Mouse (Mus musculus): ENCODE results near the gene Dysf. TPM values are rescaled to one million over a fixed set of nuclear protein-coding genes. Genes with fewer than 3 reads are reported as not detected.

Dysf gene
- polyA plus RNA-seq, 1 experiment from 2014 or later: 1.7 TPM

GRCm38 (mm10) chr6:84094536-84094935 is 86.1 kb downstream of the Dysf start:
- H3K9ac ChIP-seq (replicated peaks; ENCODE audit: low read depth, low read length): no peak overlapping the region
- no peaks in the 10 kb centered on the region for H3K36me3 ChIP-seq (ENCODE audit: control insufficient read depth, insufficient read depth)
- H3K27me3 ChIP-seq (replicated peaks; ENCODE audit: control insufficient read depth, insufficient read depth, low read length): no peaks in the 10 kb centered on the region
- peaks cover 2% of the 10 kb centered on the region; the same call in 1 of the 2 replicates for H3K9me3 ChIP-seq (ENCODE audit: control insufficient read depth, low read length)
- WGBS: 88% methylated on average over 9 of the region's 9 CpGs
- H3K4me3 ChIP-seq (replicated peaks; ENCODE audit: low read length): no peak overlapping the region
- no peak overlapping the region for H3K27ac ChIP-seq (ENCODE audit: low read length)
- no peak overlapping the region for H3K4me2 ChIP-seq (ENCODE audit: low read length)
- no peak for ATAC-seq
- 0 out of 2 replicates have a peak, but pooled peaks cover 3% of the 10 kb centered on the region for H3K4me1 ChIP-seq (replicated peaks; ENCODE audit: control insufficient read depth, insufficient read depth, low read length)

- Histone ChIP-seq H3K4me3 (replicated peaks; ENCODE audit: low read length) (no peak overlapping the region), H3K9me3 (ENCODE audit: control insufficient read depth, low read length) (no peaks in the 10 kb centered on the region; the same call in 1 of the 2 replicates), H3K4me1 (replicated peaks; ENCODE audit: control insufficient read depth, insufficient read depth, low read length) (0 out of 2 replicates have a peak, but pooled peaks cover 3% of the 10 kb centered on the region), H3K9ac (replicated peaks; ENCODE audit: low read depth, low read length) (no peak overlapping the region), H3K36me3 (ENCODE audit: control insufficient read depth, insufficient read depth) (no peaks in the 10 kb centered on the region), H3K27me3 (replicated peaks; ENCODE audit: control insufficient read depth, insufficient read depth, low read length) (no peaks in the 10 kb centered on the region), H3K27ac (ENCODE audit: low read length) (no peak overlapping the region), H3K4me2 (ENCODE audit: low read length) (no peak overlapping the region)
- no peak for ATAC-seq
- WGBS: 19% methylated on average over 7 of the region's 7 CpGs
These were observed 86.6 kb downstream of the Dysf start for GRCm38 (mm10) chr6:84094998-84095397.

DNA sequence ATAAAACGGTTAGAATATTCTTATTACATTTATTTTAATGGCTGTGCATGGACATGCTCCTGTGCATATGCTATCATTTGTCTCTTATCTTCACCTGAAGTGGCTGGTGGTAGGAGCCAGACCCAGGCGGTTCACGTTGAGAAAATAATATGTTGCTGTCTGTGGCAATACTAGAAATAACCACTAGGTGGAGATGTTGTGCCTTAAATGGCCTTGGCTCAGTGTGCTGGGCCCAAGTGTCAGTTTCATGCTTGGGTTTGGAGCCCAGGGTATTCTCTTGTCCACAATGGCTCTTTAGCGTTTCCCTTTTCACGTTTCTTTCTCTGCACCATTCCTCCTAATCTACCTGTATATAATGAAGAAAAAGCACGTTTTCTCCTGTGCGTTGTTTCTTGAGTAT is 87.5 kb downstream of the Dysf start:
- no peak overlapping the region for H3K27ac ChIP-seq (ENCODE audit: low read length)
- peak; percentile 75 for ATAC-seq
- H3K9ac ChIP-seq (replicated peaks; ENCODE audit: low read depth, low read length): no peak overlapping the region
- no peak overlapping the region for H3K4me3 ChIP-seq (replicated peaks; ENCODE audit: low read length)
- H3K9me3 ChIP-seq (ENCODE audit: control insufficient read depth, low read length): no peaks in the 10 kb centered on the region; the same call in 1 of the 2 replicates
- H3K27me3 ChIP-seq (replicated peaks; ENCODE audit: control insufficient read depth, insufficient read depth, low read length): no peaks in the 10 kb centered on the region
- H3K4me1 ChIP-seq (replicated peaks; ENCODE audit: control insufficient read depth, insufficient read depth, low read length): 0 out of 2 replicates have a peak, but pooled peaks cover 3% of the 10 kb centered on the region
- H3K36me3 ChIP-seq (ENCODE audit: control insufficient read depth, insufficient read depth): no peaks in the 10 kb centered on the region
- no peak overlapping the region for H3K4me2 ChIP-seq (ENCODE audit: low read length)
- 11% methylated on average over 7 of the region's 7 CpGs for WGBS

GRCm38 (mm10) chr6:84102002-84102401 is 93.6 kb downstream of the Dysf start:
- Histone ChIP-seq H3K27me3 (replicated peaks; ENCODE audit: control insufficient read depth, insufficient read depth, low read length) (peaks cover 5% of the 10 kb centered on the region; the same call in 1 of the 2 replicates), H3K9me3 (ENCODE audit: control insufficient read depth, low read length) (no peaks in the 10 kb centered on the region), H3K4me3 (replicated peaks; ENCODE audit: low read length) (no peak overlapping the region), H3K9ac (replicated peaks; ENCODE audit: low read depth, low read length) (no peak overlapping the region), H3K27ac (ENCODE audit: low read length) (no peak overlapping the region), H3K36me3 (ENCODE audit: control insufficient read depth, insufficient read depth) (no peaks in the 10 kb centered on the region), H3K4me1 (replicated peaks; ENCODE audit: control insufficient read depth, insufficient read depth, low read length) (peaks cover 13% of the 10 kb centered on the region), H3K4me2 (ENCODE audit: low read length) (no peak overlapping the region)
- no peak for ATAC-seq
- 69% methylated on average over 15 of the region's 15 CpGs for WGBS

DNA sequence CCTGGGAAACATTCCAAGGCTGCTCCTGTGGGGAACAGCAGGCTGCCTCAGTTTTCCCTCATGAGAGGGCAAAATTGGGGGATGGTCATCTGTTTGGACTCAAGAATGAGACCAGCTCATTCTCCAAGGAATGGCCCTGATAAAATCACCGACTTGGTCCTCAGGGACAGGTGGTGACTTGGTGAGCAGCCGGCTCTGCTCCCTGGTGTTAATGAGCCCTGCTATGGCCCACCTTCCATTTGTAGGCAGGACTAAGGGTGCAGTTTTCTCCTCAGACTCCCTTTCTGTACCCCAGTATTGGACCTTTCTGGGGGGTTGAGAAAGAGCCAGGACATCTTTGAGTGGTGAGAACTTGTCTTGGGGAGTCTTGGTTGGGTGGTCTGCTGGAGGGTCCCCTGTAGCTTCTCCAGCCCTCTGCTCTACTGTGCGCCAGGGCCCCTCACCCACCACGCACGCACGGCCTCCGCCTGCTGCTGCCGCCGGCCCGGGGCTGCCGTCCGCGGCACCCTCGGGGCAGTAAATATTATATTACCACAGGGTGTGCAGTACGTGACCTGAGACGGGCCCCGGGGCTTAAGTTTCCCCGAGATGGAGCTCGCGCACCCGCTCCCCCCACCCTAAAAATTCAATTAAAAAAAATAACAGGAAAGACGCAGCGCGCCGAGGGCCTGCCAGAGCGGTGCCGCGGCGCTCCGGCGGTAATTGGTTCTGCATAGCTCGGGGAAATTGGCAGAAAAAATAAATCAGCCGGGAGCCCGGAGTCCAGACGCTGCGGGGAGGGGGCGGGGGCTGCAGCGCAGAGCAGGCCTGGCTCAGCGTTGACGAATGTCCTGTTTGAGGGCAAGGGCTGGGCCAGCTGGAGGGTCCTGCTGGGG is 97.0 kb downstream of the Dysf start:
- Histone ChIP-seq H3K27ac (ENCODE audit: low read length) (peak overlapping the region; percentile 44; the same call in 1 of the 2 replicates), H3K4me2 (ENCODE audit: low read length) (peak overlapping the region; percentile 78), H3K9me3 (ENCODE audit: control insufficient read depth, low read length) (no peaks in the 10 kb centered on the region), H3K9ac (replicated peaks; ENCODE audit: low read depth, low read length) (peak overlapping the region; percentile 63), H3K4me1 (replicated peaks; ENCODE audit: control insufficient read depth, insufficient read depth, low read length) (peaks cover 13% of the 10 kb centered on the region), H3K4me3 (replicated peaks; ENCODE audit: low read length) (peak overlapping the region; percentile 52), H3K36me3 (ENCODE audit: control insufficient read depth, insufficient read depth) (no peaks in the 10 kb centered on the region), H3K27me3 (replicated peaks; ENCODE audit: control insufficient read depth, insufficient read depth, low read length) (peaks cover 5% of the 10 kb centered on the region; the same call in 1 of the 2 replicates)
- ATAC-seq: peak; percentile 92
- WGBS: under 1% methylated on average over 40 of the region's 40 CpGs

- peak; percentile 44 for ATAC-seq
- Histone ChIP-seq H3K9ac (replicated peaks; ENCODE audit: low read depth, low read length) (peak overlapping the region; percentile 63), H3K36me3 (ENCODE audit: control insufficient read depth, insufficient read depth) (no peaks in the 10 kb centered on the region), H3K4me3 (replicated peaks; ENCODE audit: low read length) (peak overlapping the region; percentile 52), H3K4me2 (ENCODE audit: low read length) (peak overlapping the region; percentile 78), H3K27me3 (replicated peaks; ENCODE audit: control insufficient read depth, insufficient read depth, low read length) (peaks cover 5% of the 10 kb centered on the region; the same call in 1 of the 2 replicates), H3K27ac (ENCODE audit: low read length) (peak overlapping the region; percentile 44; the same call in 1 of the 2 replicates), H3K9me3 (ENCODE audit: control insufficient read depth, low read length) (no peaks in the 10 kb centered on the region), H3K4me1 (replicated peaks; ENCODE audit: control insufficient read depth, insufficient read depth, low read length) (peaks cover 13% of the 10 kb centered on the region)
- 8% methylated on average over 12 of the region's 12 CpGs for WGBS
These were observed 97.7 kb downstream of the Dysf start for GRCm38 (mm10) chr6:84106082-84106481.

DNA sequence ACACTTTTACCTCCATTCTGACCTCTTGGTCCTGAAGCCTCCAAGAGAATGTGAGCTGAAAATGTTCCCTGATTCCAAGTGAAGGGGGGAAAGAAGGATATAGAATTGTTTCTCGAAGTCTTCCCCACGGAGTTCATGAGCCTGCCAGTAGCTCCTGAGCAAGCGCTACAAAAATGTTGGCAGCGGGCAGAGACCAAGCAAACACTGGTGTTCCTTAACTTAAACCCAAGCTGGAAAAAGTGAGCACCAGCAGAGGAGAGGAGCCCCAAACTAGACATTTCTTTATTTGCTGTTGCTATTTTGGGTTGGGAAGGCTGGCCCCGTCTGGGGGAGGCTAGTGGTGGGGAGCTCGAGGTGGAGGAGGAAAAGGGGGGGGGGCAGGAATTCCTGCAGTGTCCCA is 102.0 kb downstream of the Dysf start:
- WGBS: 75% methylated on average over 6 of the region's 6 CpGs
- no peak overlapping the region for H3K9ac ChIP-seq (replicated peaks; ENCODE audit: low read depth, low read length)
- H3K27ac ChIP-seq (ENCODE audit: low read length): no peak overlapping the region
- no peaks in the 10 kb centered on the region for H3K27me3 ChIP-seq (replicated peaks; ENCODE audit: control insufficient read depth, insufficient read depth, low read length)
- H3K36me3 ChIP-seq (ENCODE audit: control insufficient read depth, insufficient read depth): no peaks in the 10 kb centered on the region
- H3K4me2 ChIP-seq (ENCODE audit: low read length): no peak overlapping the region
- H3K4me3 ChIP-seq (replicated peaks; ENCODE audit: low read length): no peak overlapping the region
- peaks cover 8% of the 10 kb centered on the region for H3K4me1 ChIP-seq (replicated peaks; ENCODE audit: control insufficient read depth, insufficient read depth, low read length)
- no peak for ATAC-seq
- no peaks in the 10 kb centered on the region for H3K9me3 ChIP-seq (ENCODE audit: control insufficient read depth, low read length)

- H3K9me3 ChIP-seq (ENCODE audit: control insufficient read depth, low read length): no peaks in the 10 kb centered on the region
- 90% methylated on average over 11 of the region's 11 CpGs for WGBS
- H3K27me3 ChIP-seq (replicated peaks; ENCODE audit: control insufficient read depth, insufficient read depth, low read length): no peaks in the 10 kb centered on the region
- peaks cover 2% of the 10 kb centered on the region for H3K4me1 ChIP-seq (replicated peaks; ENCODE audit: control insufficient read depth, insufficient read depth, low read length)
- ATAC-seq: no peak
- H3K4me2 ChIP-seq (ENCODE audit: low read length): no peak overlapping the region
- no peaks in the 10 kb centered on the region for H3K36me3 ChIP-seq (ENCODE audit: control insufficient read depth, insufficient read depth)
- no peak overlapping the region for H3K9ac ChIP-seq (replicated peaks; ENCODE audit: low read depth, low read length)
- no peak overlapping the region for H3K27ac ChIP-seq (ENCODE audit: low read length)
- no peak overlapping the region for H3K4me3 ChIP-seq (replicated peaks; ENCODE audit: low read length)
These were observed 102.7 kb downstream of the Dysf start for GRCm38 (mm10) chr6:84111106-84111505.

DNA sequence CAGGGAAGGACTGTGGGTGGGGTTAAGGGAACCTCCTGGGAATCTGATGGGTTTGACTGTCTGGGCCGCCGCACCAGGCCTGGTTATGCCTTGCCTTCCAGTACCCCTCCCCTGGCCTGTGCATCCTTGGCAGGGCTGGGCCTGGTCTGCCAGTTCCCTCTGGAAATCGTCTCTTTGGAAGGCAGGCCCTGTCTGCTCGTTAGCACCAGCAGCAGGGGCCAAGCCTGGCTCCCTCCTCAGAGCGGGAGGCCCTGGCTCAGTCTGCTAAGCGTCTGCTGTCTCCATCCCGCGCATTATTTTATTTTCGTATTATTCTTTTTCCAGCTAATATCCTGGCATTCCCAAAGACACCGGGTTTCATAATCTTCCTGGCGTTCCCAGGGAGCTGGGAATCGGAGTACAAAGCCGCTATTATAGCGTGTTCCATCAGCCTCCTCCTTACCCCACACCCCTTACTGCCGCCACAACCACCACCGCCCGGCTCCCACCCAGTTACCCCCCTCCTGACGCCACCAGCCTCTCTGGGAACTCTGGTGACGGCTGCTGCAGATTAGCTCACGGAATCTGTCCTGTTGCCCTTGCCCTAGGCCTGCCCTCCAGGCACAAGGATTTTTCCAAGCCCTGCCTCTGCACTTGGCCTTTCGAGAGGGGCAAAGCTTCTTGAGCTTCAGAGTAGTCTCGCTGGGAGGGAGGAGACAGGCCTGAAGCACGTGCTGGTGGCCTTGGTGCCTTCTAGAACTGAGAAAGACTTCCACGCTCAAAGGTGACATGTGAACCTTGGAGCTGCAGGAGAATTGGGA is 111.5 kb downstream of the Dysf start:
- peak overlapping the region; percentile 31 for H3K27ac ChIP-seq (ENCODE audit: low read length)
- no peaks in the 10 kb centered on the region for H3K36me3 ChIP-seq (ENCODE audit: control insufficient read depth, insufficient read depth)
- H3K9me3 ChIP-seq (ENCODE audit: control insufficient read depth, low read length): no peaks in the 10 kb centered on the region
- H3K27me3 ChIP-seq (replicated peaks; ENCODE audit: control insufficient read depth, insufficient read depth, low read length): no peaks in the 10 kb centered on the region
- H3K4me1 ChIP-seq (replicated peaks; ENCODE audit: control insufficient read depth, insufficient read depth, low read length): peaks cover 7% of the 10 kb centered on the region; the same call in 1 of the 2 replicates
- no peak overlapping the region for H3K4me2 ChIP-seq (ENCODE audit: low read length)
- no peak overlapping the region for H3K4me3 ChIP-seq (replicated peaks; ENCODE audit: low read length)
- H3K9ac ChIP-seq (replicated peaks; ENCODE audit: low read depth, low read length): no peak overlapping the region
- peak; percentile 89 for ATAC-seq
- WGBS: 47% methylated on average over 24 of the region's 24 CpGs
